Mouse (Mus musculus): Measurements from ENCODE around the gene Wif1.
A peak's percentile ranks its signal among the peaks of the same experiment; 100 is the strongest.

The Wif1 gene

GRCm38 (mm10) chr10:121033826-121034568, at the start of gene Wif1:
Wif1 (plus strand) TSS chr10:121033960.
- no peak for DNase-seq (ENCODE audit: low read depth)

- no peak for DNase-seq (ENCODE audit: low read depth)
Measured at GRCm38 (mm10) chr10:121002135-121002534, 31.6 kb upstream of the Wif1 start.

- no peak for DNase-seq (ENCODE audit: low read depth)
Measured at GRCm38 (mm10) chr10:121011496-121011895, 22.3 kb upstream of the Wif1 start.

- DNase-seq (ENCODE audit: low read depth): no peak
Measured at GRCm38 (mm10) chr10:121016291-121016690, 17.5 kb upstream of the Wif1 start.

- no peak for DNase-seq (ENCODE audit: low read depth)
Measured at GRCm38 (mm10) chr10:121016711-121017503, 16.9 kb upstream of the Wif1 start.

- no peak for DNase-seq (ENCODE audit: low read depth)
Measured at GRCm38 (mm10) chr10:121022951-121023350, 10.8 kb upstream of the Wif1 start.

- DNase-seq (ENCODE audit: low read depth): no peak
Measured at GRCm38 (mm10) chr10:121031802-121032201, 2.0 kb upstream of the Wif1 start.

GRCm38 (mm10) chr10:121033128-121033791, 500 bp upstream of the Wif1 start:
- peak; percentile 56 for DNase-seq (ENCODE audit: low read depth)

GRCm38 (mm10) chr10:121034569-121034947, 798 bp downstream of the Wif1 start:
- no peak for DNase-seq (ENCODE audit: low read depth)

GRCm38 (mm10) chr10:121038556-121039284, 5.0 kb downstream of the Wif1 start:
- no peak for DNase-seq (ENCODE audit: low read depth)

- DNase-seq (ENCODE audit: low read depth): no peak
Measured at GRCm38 (mm10) chr10:121040911-121041310, 7.2 kb downstream of the Wif1 start.

GRCm38 (mm10) chr10:121047440-121047839, 13.7 kb downstream of the Wif1 start:
- no peak for DNase-seq (ENCODE audit: low read depth)

GRCm38 (mm10) chr10:121052076-121052475, 18.3 kb downstream of the Wif1 start:
- no peak for DNase-seq (ENCODE audit: low read depth)

GRCm38 (mm10) chr10:121055452-121056188, 21.9 kb downstream of the Wif1 start:
- DNase-seq (ENCODE audit: low read depth): no peak

- no peak for DNase-seq (ENCODE audit: low read depth)
Measured at GRCm38 (mm10) chr10:121056823-121057222, 23.1 kb downstream of the Wif1 start.

- no peak for DNase-seq (ENCODE audit: low read depth)
Measured at GRCm38 (mm10) chr10:121059043-121060003, 25.6 kb downstream of the Wif1 start.

- no peak for DNase-seq (ENCODE audit: low read depth)
Measured at GRCm38 (mm10) chr10:121061336-121061835, 27.6 kb downstream of the Wif1 start.

- no peak for DNase-seq (ENCODE audit: low read depth)
Measured at GRCm38 (mm10) chr10:121062704-121063103, 28.9 kb downstream of the Wif1 start.

- no peak for DNase-seq (ENCODE audit: low read depth)
Measured at GRCm38 (mm10) chr10:121067416-121067951, 33.7 kb downstream of the Wif1 start.

GRCm38 (mm10) chr10:121068003-121068402, 34.2 kb downstream of the Wif1 start:
- no peak for DNase-seq (ENCODE audit: low read depth)
